In the genomic region with DNA sequence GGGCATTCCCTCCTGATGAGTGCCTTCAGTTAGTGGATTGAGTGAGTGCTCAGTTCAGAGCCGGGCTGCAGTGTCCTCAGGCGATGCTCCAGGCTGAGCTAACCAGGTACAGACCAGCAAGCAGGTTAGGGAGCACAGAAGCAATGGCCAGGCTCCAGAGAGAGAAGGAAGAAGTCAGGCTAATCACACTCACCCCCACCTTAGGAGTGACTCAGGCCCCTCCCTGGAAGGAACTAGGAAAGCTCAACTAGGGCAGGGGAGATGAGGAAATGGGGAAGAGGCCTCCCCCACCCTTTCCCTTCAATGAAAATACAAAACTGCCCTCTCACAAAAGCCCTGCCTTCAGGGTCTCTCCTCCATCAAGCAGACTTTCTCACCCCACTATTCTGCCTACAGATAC, we compare ENCODE assay signal across 7 mouse cellular contexts. TPM values are rescaled to one million over a fixed set of nuclear protein-coding genes. Genes with fewer than 3 reads are reported as not detected.
DNase-seq lines count a peak whose midpoint lies in the region; ATAC-seq and TF ChIP-seq lines count a peak whose summit lies in the region.

No protein-coding gene starts in this region.

- peak overlapping the region; percentile 92 for H3K9ac ChIP-seq in forebrain, embryonic 16.5 days (replicated peaks; ENCODE audit: low read depth, low read length)
- peak overlapping the region; percentile 96 for H3K9ac ChIP-seq in lung, embryonic 16.5 days (ENCODE audit: low read length)

- H3K9me3 ChIP-seq in forebrain, embryonic 16.5 days (ENCODE audit: control insufficient read depth, low read length): no peaks in the 10 kb centered on the region
- H3K9me3 ChIP-seq in lung, embryonic 16.5 days (ENCODE audit: control insufficient read depth, low read length): no peaks in the 10 kb centered on the region

- TF ChIP-seq CTCF in thymus, adult 2 months (IDR thresholded peaks at IDR 0.05; ENCODE audit: borderline replicate concordance, control insufficient read depth, extremely low read depth, insufficient read depth, low read length, poor library complexity): no peak

- H3K36me3 ChIP-seq in thymus, adult 2 months (ENCODE audit: control insufficient read depth, insufficient read depth, low read length): peaks cover 19% of the 10 kb centered on the region
- peaks cover 9% of the 10 kb centered on the region; the same call in 1 of the 2 replicates for H3K36me3 ChIP-seq in forebrain, embryonic 16.5 days (ENCODE audit: control insufficient read depth, insufficient read depth)
- H3K36me3 ChIP-seq in lung, embryonic 16.5 days (ENCODE audit: control insufficient read depth, insufficient read depth, low read length): peaks cover 15% of the 10 kb centered on the region

- peak overlapping the region; percentile 15; the same call in 1 of the 2 replicates for H3K27ac ChIP-seq in thymus, adult 2 months (ENCODE audit: control insufficient read depth, insufficient read depth, low read length)
- no peak overlapping the region for H3K27ac ChIP-seq in forebrain, embryonic 16.5 days (ENCODE audit: low read length)
- no peak overlapping the region for H3K27ac ChIP-seq in lung, embryonic 16.5 days (ENCODE audit: low read length)

- DNase-seq in thymus, adult 2 months: no peak
- no peak for DNase-seq in thymus, postnatal 14 days
- DNase-seq in urinary bladder, postnatal 14 days (ENCODE audit: low spot score): no peak
- no peak for DNase-seq in gastrocnemius, postnatal 10 days
- no peak for DNase-seq in embryo, embryonic 9.5 days (ENCODE audit: extremely low spot score)

- no peaks in the 10 kb centered on the region for H3K27me3 ChIP-seq in thymus, adult 2 months (ENCODE audit: control insufficient read depth, insufficient read depth, low read length)
- H3K27me3 ChIP-seq in forebrain, embryonic 16.5 days (replicated peaks; ENCODE audit: control insufficient read depth, insufficient read depth, low read length): no peaks in the 10 kb centered on the region
- H3K27me3 ChIP-seq in lung, embryonic 16.5 days (ENCODE audit: control insufficient read depth, insufficient read depth, low read depth, low read length): no peaks in the 10 kb centered on the region

- no peak for TF ChIP-seq POLR2A in thymus, adult 2 months (IDR thresholded peaks at IDR 0.05; ENCODE audit: control insufficient read depth, extremely low read depth, insufficient read depth, low read length, poor library complexity)

- 38% methylated on average over 2 of the region's 2 CpGs for WGBS in thymus, adult 2 months
- WGBS in forebrain, embryonic 16.5 days: 73% methylated on average over 2 of the region's 2 CpGs
- 39% methylated on average over 2 of the region's 2 CpGs for WGBS in lung, embryonic 16.5 days

- H3K4me2 ChIP-seq in forebrain, embryonic 16.5 days (ENCODE audit: low read length): peak overlapping the region; percentile 99
- H3K4me2 ChIP-seq in lung, embryonic 16.5 days (ENCODE audit: low read depth, low read length): peak overlapping the region; percentile 92

- peaks cover 37% of the 10 kb centered on the region for H3K4me1 ChIP-seq in thymus, adult 2 months (replicated peaks; ENCODE audit: control insufficient read depth, insufficient read depth, low read length)
- peaks cover 30% of the 10 kb centered on the region for H3K4me1 ChIP-seq in forebrain, embryonic 16.5 days (replicated peaks; ENCODE audit: control insufficient read depth, insufficient read depth, low read length)
- H3K4me1 ChIP-seq in lung, embryonic 16.5 days (replicated peaks; ENCODE audit: control insufficient read depth, insufficient read depth, low read length): peaks cover 15% of the 10 kb centered on the region

- no peak for ATAC-seq in forebrain, embryonic 16.5 days
- no peak for ATAC-seq in lung, embryonic 16.5 days (ENCODE audit: low read depth)

- H3K4me3 ChIP-seq in thymus, adult 2 months (ENCODE audit: control insufficient read depth, insufficient read depth, low read length): peak overlapping the region; percentile 81
- peak overlapping the region; percentile 94 for H3K4me3 ChIP-seq in forebrain, embryonic 16.5 days (replicated peaks; ENCODE audit: low read length)
- H3K4me3 ChIP-seq in lung, embryonic 16.5 days (ENCODE audit: low read length): peak overlapping the region; percentile 90

RNA-seq across cellular contexts. Expression of gene Tbc1d10b, which starts 1.7 kb away (rescaled TPM):
- polyA plus RNA-seq in thymus, adult 2 months (2012; rRNA removed): 70.3 and 81.3 TPM in 2 replicates
- polyA plus RNA-seq in forebrain, embryonic 16.5 days (2015; fragmentation: Nextera tagmentation; extraction: Ambion mirVana): 24.9 and 31.0 TPM in 2 replicates
- 20.5 and 23.8 TPM in 2 replicates for polyA plus RNA-seq in lung, embryonic 16.5 days (2015; fragmentation: Nextera tagmentation; extraction: Ambion mirVana)
- 10 to 100 TPM; 38.6 to 45.1 TPM for total RNA-seq in gastrocnemius, postnatal 10 days (2021)

RNA-seq across cellular contexts. Expression of gene Mylpf, which starts 2.1 kb away (rescaled TPM):
- polyA plus RNA-seq in thymus, adult 2 months (2012; rRNA removed): 10.7 and 12.3 TPM in 2 replicates
- polyA plus RNA-seq in forebrain, embryonic 16.5 days (2015; fragmentation: Nextera tagmentation; extraction: Ambion mirVana): 4.1 and 8.3 TPM in 2 replicates
- 47.4 and 105 TPM in 2 replicates for polyA plus RNA-seq in lung, embryonic 16.5 days (2015; fragmentation: Nextera tagmentation; extraction: Ambion mirVana)
- over 10,000 TPM; 46,059 to 51,168 TPM for total RNA-seq in gastrocnemius, postnatal 10 days (2021)

RNA-seq across cellular contexts. Expression of gene Cd2bp2, which starts 10.8 kb away (rescaled TPM):
- polyA plus RNA-seq in thymus, adult 2 months (2012; rRNA removed): 63.4 and 67.2 TPM in 2 replicates
- polyA plus RNA-seq in forebrain, embryonic 16.5 days (2015; fragmentation: Nextera tagmentation; extraction: Ambion mirVana): 88.2 and 91.0 TPM in 2 replicates
- 53.9 and 54.0 TPM in 2 replicates for polyA plus RNA-seq in lung, embryonic 16.5 days (2015; fragmentation: Nextera tagmentation; extraction: Ambion mirVana)
- 10 to 100 TPM; 36.7 to 41.1 TPM for total RNA-seq in gastrocnemius, postnatal 10 days (2021)

RNA-seq across cellular contexts. Expression of gene Zfp553, which starts 26.3 kb away (rescaled TPM):
- polyA plus RNA-seq in thymus, adult 2 months (2012; rRNA removed): 30.4 and 31.6 TPM in 2 replicates
- 66.1 and 69.3 TPM in 2 replicates for polyA plus RNA-seq in forebrain, embryonic 16.5 days (2015; fragmentation: Nextera tagmentation; extraction: Ambion mirVana)
- 27.7 and 32.3 TPM in 2 replicates for polyA plus RNA-seq in lung, embryonic 16.5 days (2015; fragmentation: Nextera tagmentation; extraction: Ambion mirVana)
- total RNA-seq in gastrocnemius, postnatal 10 days (2021): 1 to 10 TPM; 5.5 to 7.3 TPM

RNA-seq across cellular contexts. Expression of gene Sept1, which starts 26.3 kb away (rescaled TPM):
- polyA plus RNA-seq in thymus, adult 2 months (2012; rRNA removed): 1,045 and 1,102 TPM in 2 replicates
- 18.8 and 26.5 TPM in 2 replicates for polyA plus RNA-seq in forebrain, embryonic 16.5 days (2015; fragmentation: Nextera tagmentation; extraction: Ambion mirVana)
- 23.2 and 23.4 TPM in 2 replicates for polyA plus RNA-seq in lung, embryonic 16.5 days (2015; fragmentation: Nextera tagmentation; extraction: Ambion mirVana)
- total RNA-seq in gastrocnemius, postnatal 10 days (2021): 1 to 10 TPM; 6.9 to 7.5 TPM
